Mouse (Mus musculus): Measurements from ENCODE around the gene Fh1.
A peak's percentile ranks its signal among the peaks of the same experiment; 100 is the strongest.

The Fh1 gene

DNA sequence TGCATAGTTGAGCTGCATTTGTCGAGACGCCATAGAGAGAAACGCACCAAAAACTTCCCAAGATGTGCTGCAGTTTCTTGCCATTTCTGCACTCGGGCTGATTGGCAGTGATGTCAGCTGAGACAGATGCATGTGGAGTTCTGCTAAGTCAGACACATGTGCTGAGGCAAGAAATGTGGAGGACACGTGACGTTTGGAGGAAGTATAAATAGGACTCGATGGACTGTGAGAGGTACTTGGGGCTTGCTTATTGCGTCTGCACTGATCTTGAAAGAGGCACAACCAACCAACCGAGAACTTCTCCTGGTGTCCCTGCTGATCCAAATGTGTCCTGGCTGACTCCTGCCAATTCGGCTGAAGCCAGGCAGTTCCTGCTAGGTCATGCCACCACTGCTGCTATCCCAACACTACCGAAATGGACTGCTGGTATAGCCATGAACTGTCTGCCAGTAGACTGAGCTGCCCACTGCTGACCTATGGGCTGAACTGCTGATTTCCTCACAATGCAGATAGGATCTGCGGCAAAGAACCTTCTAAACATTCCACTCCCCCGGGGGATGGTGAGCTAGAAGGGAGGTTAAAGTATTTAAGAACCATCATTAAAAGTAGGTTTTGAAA is 5.5 kb downstream of the Fh1 start, which contains the start of gene Kmo:
Gene Kmo (plus strand): TSS at position 568 of the 618 bp plus-strand sequence.
- DNase-seq (ENCODE audit: low spot score in 2 of 2), result no peak

DNA sequence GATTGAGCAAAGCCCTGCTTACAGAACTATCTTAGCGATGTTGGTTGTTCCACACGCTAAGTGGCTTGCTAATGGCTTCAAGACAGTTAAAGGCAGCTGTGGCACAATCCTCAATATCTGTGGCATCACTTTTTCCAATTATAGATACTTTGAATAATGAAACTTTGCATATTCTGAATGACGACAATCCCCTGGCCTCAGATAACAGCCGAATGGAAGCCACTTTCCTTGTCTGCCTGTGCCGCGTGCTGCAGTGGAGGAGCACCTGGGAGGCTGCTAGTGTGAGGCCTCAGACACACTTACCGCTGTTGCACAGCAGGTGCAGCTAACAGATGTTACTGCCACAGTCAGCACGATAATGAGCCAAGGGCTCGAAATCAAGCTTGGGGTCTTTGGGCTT is 10.4 kb downstream of the Fh1 start:
- no peak for DNase-seq (ENCODE audit: low spot score in 2 of 2)

DNA sequence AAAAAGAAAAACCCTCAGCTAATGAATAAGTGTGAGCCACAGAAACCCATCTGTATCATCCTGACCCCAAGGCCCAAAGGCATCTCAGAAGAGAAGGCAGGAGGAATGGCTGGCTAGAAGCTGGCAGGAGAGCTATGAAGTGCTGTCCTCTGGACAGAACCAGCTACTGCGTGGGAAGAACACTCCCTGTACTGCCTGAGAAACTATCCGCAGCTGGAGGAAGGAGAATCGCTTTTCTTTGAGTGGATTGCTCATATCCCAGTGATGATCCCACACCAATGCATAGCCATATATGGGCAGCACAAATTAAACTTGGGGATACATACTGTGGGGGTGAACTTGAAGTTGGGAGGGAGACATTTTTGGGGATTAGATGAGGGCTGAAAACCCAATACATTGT is 16.7 kb downstream of the Fh1 start:
- DNase-seq (ENCODE audit: low spot score in 2 of 2), result no peak

GRCm38 (mm10) chr1:175607838-175608585 is 17.4 kb downstream of the Fh1 start:
- no peak for DNase-seq (ENCODE audit: low spot score in 2 of 2)

- no peak for DNase-seq (ENCODE audit: low spot score in 2 of 2)
These were observed 18.1 kb downstream of the Fh1 start for GRCm38 (mm10) chr1:175607308-175607707.

GRCm38 (mm10) chr1:175603390-175603789 is 22.0 kb downstream of the Fh1 start:
- no peak for DNase-seq (ENCODE audit: low spot score in 2 of 2)

GRCm38 (mm10) chr1:175602231-175602630 is 23.2 kb downstream of the Fh1 start:
- DNase-seq (ENCODE audit: low spot score in 2 of 2), result no peak

DNA sequence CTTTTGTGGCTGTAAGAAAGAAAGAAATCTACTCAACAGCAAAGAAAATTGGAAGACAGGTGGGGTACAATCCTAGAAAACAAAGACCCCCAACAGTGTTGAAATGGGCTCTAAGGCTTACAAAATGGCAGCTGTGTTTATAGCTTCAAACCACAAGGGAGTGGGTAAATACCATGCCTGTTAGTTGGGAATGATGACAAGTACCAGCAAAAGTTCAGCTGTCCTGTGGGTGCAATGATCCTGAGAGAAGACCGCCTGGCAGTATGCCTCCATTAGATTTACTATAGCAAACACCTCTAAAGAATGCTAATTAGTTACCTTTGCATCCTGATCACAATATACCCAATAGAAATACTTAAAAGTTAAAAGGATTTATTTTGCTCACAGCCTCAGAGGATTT is 32.6 kb downstream of the Fh1 start:
- no peak for DNase-seq (ENCODE audit: low spot score in 2 of 2)

DNA sequence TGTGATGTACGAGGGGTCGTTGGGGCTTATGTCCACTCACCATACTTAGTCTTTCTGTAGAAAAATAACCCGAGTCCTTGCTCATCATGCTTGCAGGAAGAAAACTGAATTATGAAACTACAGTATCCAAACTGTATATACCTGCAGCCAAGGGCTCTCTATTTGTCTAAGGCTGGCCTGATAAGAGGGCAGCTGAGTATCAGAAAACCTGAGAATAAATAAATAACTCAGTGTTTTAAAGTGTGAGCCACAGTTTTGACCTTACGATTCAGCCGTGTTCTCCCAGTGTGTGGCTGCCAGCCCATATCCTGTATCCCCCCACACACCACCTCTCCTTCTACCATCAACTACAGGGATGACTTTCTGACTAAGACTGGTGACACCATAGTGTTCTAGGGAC is 38.8 kb downstream of the Fh1 start:
- no peak for DNase-seq (ENCODE audit: low spot score in 2 of 2)

DNA sequence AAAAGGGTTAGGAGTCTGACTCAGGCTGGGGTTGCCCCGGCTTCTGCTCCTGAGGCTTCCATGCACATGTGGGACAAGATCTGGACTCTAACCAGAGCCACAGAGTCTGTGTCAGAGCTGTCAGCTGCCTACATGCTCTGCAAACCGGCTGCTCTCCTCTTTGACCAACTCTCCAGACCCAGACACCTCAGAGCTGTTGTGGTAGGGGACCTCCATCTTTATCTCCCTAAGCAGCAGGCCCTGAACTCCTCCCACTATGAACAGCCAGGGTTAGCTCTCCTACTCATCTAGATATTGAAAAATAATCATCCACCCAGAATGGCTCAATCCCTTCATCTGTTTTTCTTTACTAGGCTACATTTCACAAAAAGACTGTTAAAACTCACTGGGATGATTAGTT is 40.2 kb downstream of the Fh1 start:
- DNase-seq (ENCODE audit: low spot score in 2 of 2), result no peak

DNA sequence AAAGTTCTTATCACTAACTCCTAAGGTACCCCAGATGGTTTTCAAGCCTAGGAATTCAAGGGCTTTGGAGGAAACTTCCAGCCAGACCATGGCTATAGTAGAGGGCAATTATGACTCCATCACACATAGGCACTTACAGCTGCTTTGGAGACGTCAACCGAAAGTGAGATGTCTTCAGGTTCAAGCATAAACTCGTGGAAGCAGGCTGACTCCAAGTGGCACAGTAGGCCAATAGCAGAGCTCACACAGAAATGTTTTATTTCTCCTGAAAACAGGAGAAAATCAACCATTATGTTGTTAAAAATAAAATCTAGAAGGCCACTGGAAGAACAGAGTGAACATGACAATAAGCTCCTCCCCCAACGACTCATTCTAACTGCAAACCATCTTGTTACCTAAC is 42.6 kb downstream of the Fh1 start:
- no peak for DNase-seq (ENCODE audit: low spot score in 2 of 2)

DNA sequence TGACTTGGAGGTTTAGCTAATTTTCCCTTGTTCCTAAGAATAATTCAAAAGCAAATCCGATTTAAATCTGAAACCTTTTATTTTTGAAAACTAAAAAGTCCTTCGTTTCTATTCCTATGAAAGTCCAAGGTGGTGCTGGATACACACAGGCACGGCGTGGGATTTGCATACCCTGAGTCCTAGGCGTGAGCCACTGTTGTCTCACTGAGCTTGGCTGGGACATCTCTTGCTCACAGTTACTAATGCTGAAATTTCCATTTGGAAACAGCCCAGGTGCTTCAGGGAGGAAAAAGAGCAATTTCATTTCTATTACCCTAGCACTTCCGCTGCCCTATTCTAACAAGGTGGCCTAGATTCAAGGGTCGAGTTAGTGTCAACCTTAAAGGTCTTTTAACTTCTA is 45.1 kb downstream of the Fh1 start:
- DNase-seq (ENCODE audit: low spot score in 2 of 2), result no peak

GRCm38 (mm10) chr1:175579598-175580235 is 45.7 kb downstream of the Fh1 start:
- DNase-seq (ENCODE audit: low spot score in 2 of 2), result peak in 1 of 2 experiments; percentile 54

DNA sequence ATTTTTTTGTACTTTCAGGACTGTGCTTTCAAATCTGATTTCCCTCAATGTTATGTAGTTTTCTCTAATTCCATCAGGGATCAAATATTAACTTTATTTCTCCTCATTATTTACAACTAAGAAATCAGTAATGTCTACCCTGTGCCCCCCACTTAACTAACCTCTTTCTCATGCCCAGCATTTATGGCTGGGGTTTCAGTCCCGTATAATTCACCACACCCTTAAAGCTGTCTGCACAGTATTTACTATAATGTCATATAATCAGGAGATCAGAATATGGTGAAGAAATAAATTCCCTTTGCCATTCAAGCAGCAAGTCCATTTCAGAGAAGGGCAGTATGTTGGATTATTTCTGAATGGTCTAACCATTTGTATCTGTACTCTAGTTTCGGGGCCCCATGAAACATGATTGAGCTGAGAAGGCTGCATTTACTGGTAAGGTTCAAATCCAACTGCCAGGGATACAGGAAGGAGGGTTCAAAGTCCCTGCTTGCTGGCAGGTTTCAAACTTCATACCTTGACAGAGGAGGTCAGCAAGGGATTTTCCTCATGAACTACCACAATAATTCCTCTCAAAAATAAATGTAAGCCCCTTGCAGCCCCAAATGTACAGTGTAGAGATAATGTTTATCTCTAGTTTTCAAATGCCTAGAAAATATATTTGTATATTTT is 46.9 kb downstream of the Fh1 start:
- DNase-seq (ENCODE audit: low spot score in 2 of 2), result no peak

DNA sequence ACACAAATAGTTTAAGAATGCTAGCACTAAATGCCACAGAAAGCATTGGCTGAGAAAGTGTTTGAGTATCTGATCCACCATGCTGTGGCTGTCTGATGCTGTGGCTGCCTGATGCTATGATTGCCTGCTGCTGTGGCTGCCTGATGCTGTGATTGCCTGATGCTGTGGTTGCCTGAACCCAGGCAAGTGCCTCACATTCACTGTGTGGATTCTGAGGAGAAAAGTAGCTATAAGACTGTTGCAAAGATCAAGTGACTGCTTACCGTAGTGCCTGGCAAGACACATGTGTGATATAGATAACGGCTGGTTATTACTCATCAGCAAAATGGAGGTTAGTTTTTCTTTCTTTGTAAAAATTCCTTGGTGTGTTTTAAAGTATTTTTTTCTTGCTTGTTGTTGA is 51.3 kb downstream of the Fh1 start:
- DNase-seq (ENCODE audit: low spot score in 2 of 2), result no peak

DNA sequence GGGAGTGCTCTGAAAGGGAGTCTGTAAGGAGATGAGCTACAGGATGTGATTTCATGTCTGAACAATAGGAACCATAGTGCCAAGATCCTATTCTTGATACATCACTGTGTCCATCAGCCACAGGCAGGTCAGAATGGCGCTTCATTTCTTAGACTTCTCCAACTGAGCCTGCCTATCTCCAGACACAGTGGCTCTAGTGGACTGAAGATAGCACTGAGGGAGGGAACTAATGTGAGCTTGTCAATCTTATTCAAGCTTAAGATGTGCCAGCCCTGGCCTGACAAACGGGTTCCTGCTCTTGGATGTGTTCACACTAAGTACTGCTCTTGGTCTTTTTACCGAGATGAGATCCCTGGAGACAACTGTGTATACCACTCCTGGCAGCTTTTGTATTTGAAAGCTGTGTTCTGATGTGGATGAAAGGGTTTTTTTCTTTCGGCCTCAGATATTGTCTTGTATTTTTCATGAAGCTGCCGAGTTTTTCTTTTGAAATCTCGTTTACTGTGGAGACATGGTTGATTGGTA is 59.8 kb downstream of the Fh1 start:
- DNase-seq (ENCODE audit: low spot score in 2 of 2), result no peak

GRCm38 (mm10) chr1:175564321-175564720 is 61.1 kb downstream of the Fh1 start:
- no peak for DNase-seq (ENCODE audit: low spot score in 2 of 2)

GRCm38 (mm10) chr1:175562379-175562778 is 63.1 kb downstream of the Fh1 start:
- DNase-seq (ENCODE audit: low spot score in 2 of 2), result no peak

GRCm38 (mm10) chr1:175561806-175562205 is 63.6 kb downstream of the Fh1 start:
- no peak for DNase-seq (ENCODE audit: low spot score in 2 of 2)

DNA sequence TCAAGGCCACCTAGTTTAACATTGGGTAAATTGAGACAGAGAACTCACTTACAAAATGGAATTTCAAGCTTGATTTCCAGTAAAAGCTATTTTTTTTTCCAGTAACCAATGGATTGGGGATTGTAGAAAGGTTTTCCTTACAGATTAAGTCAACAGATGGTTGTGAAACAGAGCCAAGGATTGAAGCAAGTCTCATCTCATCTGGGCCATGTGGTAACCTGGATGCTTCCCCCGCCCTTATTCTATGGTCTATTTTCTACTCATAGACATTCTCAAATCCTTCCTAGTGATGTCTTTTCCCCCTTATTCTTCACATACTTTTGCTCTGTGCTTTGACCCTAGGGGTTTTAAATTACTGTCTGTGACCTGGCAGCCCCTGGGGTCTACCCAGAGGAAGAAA is 70.8 kb downstream of the Fh1 start:
- no peak for DNase-seq (ENCODE audit: low spot score in 2 of 2)

DNA sequence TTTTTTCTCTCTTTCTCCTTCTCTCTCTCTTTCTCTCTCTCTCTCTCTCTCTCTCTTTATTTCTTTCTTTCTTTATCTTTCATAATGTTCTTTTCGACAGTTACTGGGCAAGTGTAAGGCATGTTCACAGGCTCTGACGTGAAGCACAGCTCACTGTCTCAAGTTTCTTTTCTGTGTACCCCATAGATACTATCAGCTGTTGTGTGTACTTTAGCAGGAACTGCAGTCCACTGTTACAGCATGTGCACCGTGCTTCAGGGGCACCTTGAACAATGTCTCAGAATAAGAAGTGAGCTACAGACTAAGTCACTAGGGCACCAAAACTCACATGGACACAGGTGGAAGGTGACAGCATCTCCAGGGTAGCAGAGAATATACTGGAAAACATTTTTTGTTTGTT is 73.0 kb downstream of the Fh1 start:
- no peak for DNase-seq (ENCODE audit: low spot score in 2 of 2)

DNA sequence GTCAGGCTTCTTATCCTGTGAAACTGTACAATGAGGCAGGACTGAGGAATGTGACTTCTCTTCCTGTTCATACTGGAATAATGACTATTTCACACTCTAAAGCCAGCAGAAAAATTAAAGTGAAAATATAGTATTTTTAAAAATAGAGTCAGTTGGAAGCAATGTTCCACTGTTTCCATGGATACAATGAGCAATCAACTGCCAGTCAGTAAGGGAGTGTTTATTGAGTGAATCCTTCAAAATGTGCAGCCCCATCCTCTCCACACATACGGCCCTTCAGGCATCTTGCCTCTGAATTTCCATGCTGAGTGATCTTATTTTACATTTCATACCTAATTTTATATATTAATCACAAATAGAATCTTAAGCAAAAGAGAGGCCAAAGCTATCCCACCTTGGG is 74.8 kb downstream of the Fh1 start:
- no peak for DNase-seq (ENCODE audit: low spot score in 2 of 2)

Data from left cerebral cortex, adult 9 months (tissue).